Mouse (Mus musculus) forebrain, embryonic 11.5 days (tissue): ENCODE results near the gene Rbl1. TPM values are rescaled to one million over a fixed set of nuclear protein-coding genes. Genes with fewer than 3 reads are reported as not detected.
"Not testable (repeated sequence)": the region's sequence is repeated elsewhere in the genome, so short reads cannot be mapped to it uniquely, and the experiment has no call there.

Source experiments
- ATAC-seq: fragments of 200-750 bp; cut with Nextera tagmentation; replicated peaks from 2 replicates; pipeline ENCODE4 v1.8.0; 2017; ENCODE audit warnings: moderate TSS enrichment; ENCODE audit not compliant: low FRiP score
- DNase-seq: peaks from one replicate; pipeline ENCODE4 v3.0.0-alpha.2; 2017; ENCODE audit warnings: low spot score
- H3K27ac ChIP-seq: fragments of 300-500 bp; sonication (generic); 2 replicates; pipeline ENCODE4 v1.5.1; 2014; ENCODE audit warnings: low read depth, low read length
- H3K27me3 ChIP-seq: fragments of 300-500 bp; sonication (generic); 2 replicates; pipeline ENCODE4 v1.6.1; 2014; ENCODE audit warnings: mild to moderate bottlenecking, low read length, mixed read lengths; ENCODE audit not compliant: control insufficient read depth, insufficient read depth
- H3K36me3 ChIP-seq: fragments of 300-500 bp; sonication (generic); 2 replicates; pipeline ENCODE4 v1.6.1; 2014; ENCODE audit warnings: mild to moderate bottlenecking, low read length, moderate library complexity, mixed read lengths; ENCODE audit not compliant: control insufficient read depth, insufficient read depth
- H3K4me1 ChIP-seq: fragments of 300-500 bp; sonication (generic); replicated peaks from 2 replicates; pipeline ENCODE4 v1.6.1; 2014; ENCODE audit warnings: low read length, mixed read lengths; ENCODE audit not compliant: control insufficient read depth, insufficient read depth
- H3K4me2 ChIP-seq: fragments of 300-500 bp; sonication (generic); 2 replicates; pipeline ENCODE4 v1.6.1; 2014; ENCODE audit warnings: low read depth, mild to moderate bottlenecking, low read length, moderate library complexity, mixed read lengths; ENCODE audit not compliant: severe bottlenecking
- H3K4me3 ChIP-seq: fragments of 300-500 bp; sonication (generic); 2 replicates; pipeline ENCODE4 v1.5.1; 2014; ENCODE audit warnings: low read depth, low read length
- H3K9ac ChIP-seq: fragments of 300-500 bp; sonication (generic); 2 replicates; pipeline ENCODE4 v1.6.1; 2014; ENCODE audit warnings: low read length
- H3K9me3 ChIP-seq: fragments of 300-500 bp; sonication (generic); 2 replicates; pipeline ENCODE4 v1.6.1; 2016; ENCODE audit warnings: low read length, mixed read lengths; ENCODE audit not compliant: control insufficient read depth
- WGBS: fragments of 180-500 bp; shearing (Covaris S2); extraction: QIAGEN DNeasy Blood & Tissue Kit; methylation state at CpG from one replicate; pipeline ENCODE4 v1.1.7; 2014; 5-methylcytosine and 5-hydroxymethylcytosine counted together
- polyA plus RNA-seq: library from polyadenylated mRNA; unstranded; fragments of >200 nt; fragmentation: Nextera tagmentation; extraction: Ambion mirVana; gene quantifications from 2 replicates; pipeline ENCODE4 v1.2.1, GENCODE M21; 2014

Gene Rbl1
- polyA plus RNA-seq, 1 experiment from 2014 or later = 43.2 TPM

GRCm38 (mm10) chr2:157166371-157167080 is 37.8 kb downstream of the Rbl1 start:
- no peak overlapping the region for H3K9ac ChIP-seq
- no peaks in the 10 kb centered on the region for H3K4me1 ChIP-seq
- no peak overlapping the region for H3K27ac ChIP-seq
- 92% methylated on average over 12 of the region's 12 CpGs for WGBS
- no peaks in the 10 kb centered on the region for H3K27me3 ChIP-seq
- DNase-seq = no peak
- peaks cover 6% of the 10 kb centered on the region; the same call in 1 of the 2 replicates for H3K36me3 ChIP-seq
- no peak overlapping the region for H3K4me3 ChIP-seq
- H3K4me2 ChIP-seq = no peak overlapping the region
- no peaks in the 10 kb centered on the region for H3K9me3 ChIP-seq
- ATAC-seq = no peak

- not testable (repeated sequence) for H3K9me3 ChIP-seq, DNase-seq, H3K4me2 ChIP-seq, H3K4me1 ChIP-seq, ATAC-seq, H3K4me3 ChIP-seq, H3K27ac ChIP-seq, H3K27me3 ChIP-seq, H3K36me3 ChIP-seq, H3K9ac ChIP-seq
Observed at GRCm38 (mm10) chr2:157165312-157166224, 38.8 kb downstream of the Rbl1 start.

- Histone ChIP-seq H3K9ac (no peak overlapping the region), H3K27me3 (no peaks in the 10 kb centered on the region), H3K27ac (no peak overlapping the region), H3K4me1 (no peaks in the 10 kb centered on the region), H3K36me3 (peaks cover 9% of the 10 kb centered on the region; the same call in 1 of the 2 replicates), H3K4me2 (no peak overlapping the region), H3K9me3 (no peaks in the 10 kb centered on the region), H3K4me3 (no peak overlapping the region)
- ATAC-seq (no peak), DNase-seq (no peak)
- 91% methylated on average over 2 of the region's 2 CpGs for WGBS
Observed at GRCm38 (mm10) chr2:157164101-157164500, 40.2 kb downstream of the Rbl1 start.

- Histone ChIP-seq H3K4me3 (no peak overlapping the region), H3K9ac (no peak overlapping the region), H3K27me3 (no peaks in the 10 kb centered on the region), H3K27ac (no peak overlapping the region), H3K36me3 (peaks cover 21% of the 10 kb centered on the region), H3K4me2 (no peak overlapping the region), H3K4me1 (no peaks in the 10 kb centered on the region), H3K9me3 (no peaks in the 10 kb centered on the region)
- WGBS = 88% methylated on average over 1 of the region's 1 CpGs
- DNase-seq (no peak), ATAC-seq (no peak)
Observed at GRCm38 (mm10) chr2:157156079-157156478, 48.3 kb downstream of the Rbl1 start.

GRCm38 (mm10) chr2:157153235-157153634 is 51.1 kb downstream of the Rbl1 start:
- H3K4me2 ChIP-seq = no peak overlapping the region
- no peaks in the 10 kb centered on the region for H3K27me3 ChIP-seq
- H3K27ac ChIP-seq = no peak overlapping the region
- DNase-seq = no peak
- 89% methylated on average over 2 of the region's 2 CpGs for WGBS
- no peak overlapping the region for H3K4me3 ChIP-seq
- no peaks in the 10 kb centered on the region for H3K4me1 ChIP-seq
- H3K9me3 ChIP-seq = no peaks in the 10 kb centered on the region
- no peak for ATAC-seq
- peaks cover 15% of the 10 kb centered on the region for H3K36me3 ChIP-seq
- H3K9ac ChIP-seq = no peak overlapping the region

GRCm38 (mm10) chr2:157148417-157148816 is 55.9 kb downstream of the Rbl1 start:
- no peak for ATAC-seq

GRCm38 (mm10) chr2:157147397-157148020 is 56.8 kb downstream of the Rbl1 start:
- DNase-seq = no peak
- 96% methylated on average over 9 of the region's 9 CpGs for WGBS
- no peak overlapping the region for H3K4me3 ChIP-seq

More at GRCm38 (mm10) chr2:157148417-157148816, 55.9 kb downstream of the Rbl1 start:
- no peaks in the 10 kb centered on the region for H3K27me3 ChIP-seq
- no peaks in the 10 kb centered on the region for H3K4me1 ChIP-seq
- no peak overlapping the region for H3K27ac ChIP-seq
- H3K4me2 ChIP-seq = no peak overlapping the region
- no peak overlapping the region for H3K9ac ChIP-seq
- peaks cover 8% of the 10 kb centered on the region; the same call in 1 of the 2 replicates for H3K36me3 ChIP-seq
- no peaks in the 10 kb centered on the region for H3K9me3 ChIP-seq
- H3K4me3 ChIP-seq = no peak overlapping the region
- WGBS = 94% methylated on average over 5 of the region's 5 CpGs
- no peak for DNase-seq

GRCm38 (mm10) chr2:157145173-157145572 is 59.2 kb downstream of the Rbl1 start:
- Histone ChIP-seq H3K9me3 (no peaks in the 10 kb centered on the region), H3K4me1 (no peaks in the 10 kb centered on the region), H3K27ac (no peak overlapping the region), H3K27me3 (no peaks in the 10 kb centered on the region), H3K4me2 (no peak overlapping the region), H3K4me3 (no peak overlapping the region), H3K9ac (no peak overlapping the region), H3K36me3 (peaks cover 3% of the 10 kb centered on the region; the same call in 1 of the 2 replicates)
- ATAC-seq = no peak
- no peak for DNase-seq
- WGBS = 92% methylated on average over 1 of the region's 1 CpGs

More at GRCm38 (mm10) chr2:157147397-157148020, 56.8 kb downstream of the Rbl1 start:
- ATAC-seq = no peak
- no peak overlapping the region for H3K9ac ChIP-seq
- no peak overlapping the region for H3K4me2 ChIP-seq
- H3K4me1 ChIP-seq = no peaks in the 10 kb centered on the region
- no peaks in the 10 kb centered on the region for H3K9me3 ChIP-seq
- H3K36me3 ChIP-seq = peaks cover 8% of the 10 kb centered on the region; the same call in 1 of the 2 replicates
- H3K27ac ChIP-seq = no peak overlapping the region
- no peaks in the 10 kb centered on the region for H3K27me3 ChIP-seq
